Mouse (Mus musculus): ENCODE measurements around the gene Syt8. TPM values are rescaled to one million over a fixed set of nuclear protein-coding genes. Genes with fewer than 3 reads are reported as not detected.
A peak's percentile ranks its signal among the peaks of the same experiment; 100 is the strongest.

Gene Syt8
- polyA plus RNA-seq, 1 experiment from 2014 or later, result 0.35 TPM

- no peak for ATAC-seq (ENCODE audit: insufficient number of reproducible peaks, insufficient read depth, low FRiP score, low TSS enrichment)
- Histone ChIP-seq H3K4me1 (peaks cover 48% of the 10 kb centered on the region), H3K4me3 (no peak overlapping the region), H3K4me2 (replicated peaks) (no peak overlapping the region), H3K36me3 (no peaks in the 10 kb centered on the region), H3K27ac (peak overlapping the region; percentile 41; the same call in 1 of the 2 replicates), H3K9me3 (no peaks in the 10 kb centered on the region), H3K27me3 (no peaks in the 10 kb centered on the region), H3K9ac (no peak overlapping the region)
- 58% methylated on average over 2 of the region's 2 CpGs for WGBS
These were observed 43.9 kb downstream of the Syt8 start for GRCm38 (mm10) chr7:142478574-142478973.

DNA sequence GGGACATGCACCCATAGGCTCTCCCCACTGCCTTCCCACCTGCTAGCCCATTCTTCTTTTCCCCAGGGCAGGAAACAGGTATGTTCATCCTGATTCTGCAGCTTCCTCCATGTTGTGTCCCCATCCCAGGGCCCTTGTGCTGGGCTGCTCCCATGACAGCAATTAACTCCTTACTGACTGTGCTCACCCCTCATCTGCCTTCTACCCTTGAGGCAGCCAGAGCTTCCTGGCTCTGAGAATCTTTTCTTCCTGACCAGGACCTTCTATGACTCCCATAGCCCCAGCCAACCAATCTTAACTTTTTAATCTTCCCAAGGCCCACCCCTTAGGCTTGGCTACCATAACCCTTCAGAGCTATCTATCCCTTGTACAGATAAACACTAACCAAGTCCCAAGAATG, 44.7 kb downstream of the Syt8 start:
- H3K4me3 ChIP-seq, result no peak overlapping the region
- peak overlapping the region; percentile 41; the same call in 1 of the 2 replicates for H3K27ac ChIP-seq
- no peak overlapping the region for H3K4me2 ChIP-seq (replicated peaks)
- no peak for ATAC-seq (ENCODE audit: insufficient number of reproducible peaks, insufficient read depth, low FRiP score, low TSS enrichment)
- peaks cover 55% of the 10 kb centered on the region for H3K4me1 ChIP-seq
- H3K36me3 ChIP-seq, result no peaks in the 10 kb centered on the region
- no peaks in the 10 kb centered on the region for H3K9me3 ChIP-seq
- no peaks in the 10 kb centered on the region for H3K27me3 ChIP-seq
- no peak overlapping the region for H3K9ac ChIP-seq

DNA sequence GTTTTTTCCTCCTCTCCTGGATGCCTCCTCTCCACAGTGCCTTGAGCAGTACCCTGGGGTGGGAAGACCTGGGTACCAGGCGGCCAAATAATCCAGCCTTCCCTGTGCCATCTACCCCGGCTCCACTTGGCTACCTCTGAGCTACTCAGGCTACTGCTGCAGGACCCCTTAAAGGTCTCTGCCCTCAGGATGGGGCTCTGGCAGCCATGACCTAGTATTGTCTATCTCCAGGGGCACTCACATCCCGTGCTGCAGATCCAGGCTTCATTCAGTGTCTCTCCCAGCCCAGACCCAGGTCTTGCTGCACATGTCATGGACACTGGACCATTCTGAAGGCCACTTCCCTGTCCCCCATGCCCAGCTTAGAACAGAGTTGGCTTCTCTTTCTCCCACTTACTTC, 45.2 kb downstream of the Syt8 start:
- Histone ChIP-seq H3K4me3 (no peak overlapping the region), H3K27me3 (no peaks in the 10 kb centered on the region), H3K36me3 (peaks cover 2% of the 10 kb centered on the region; the same call in 1 of the 2 replicates), H3K4me1 (peaks cover 57% of the 10 kb centered on the region), H3K9ac (no peak overlapping the region), H3K9me3 (no peaks in the 10 kb centered on the region), H3K4me2 (replicated peaks) (no peak overlapping the region), H3K27ac (peak overlapping the region; percentile 96)
- ATAC-seq (ENCODE audit: insufficient number of reproducible peaks, insufficient read depth, low FRiP score, low TSS enrichment), result no peak
- 89% methylated on average over 3 of the region's 3 CpGs for WGBS

- no peak overlapping the region for H3K9ac ChIP-seq
- peaks cover 53% of the 10 kb centered on the region for H3K4me1 ChIP-seq
- peaks cover 7% of the 10 kb centered on the region; the same call in 1 of the 2 replicates for H3K36me3 ChIP-seq
- H3K9me3 ChIP-seq, result no peaks in the 10 kb centered on the region
- ATAC-seq (ENCODE audit: insufficient number of reproducible peaks, insufficient read depth, low FRiP score, low TSS enrichment), result no peak
- H3K4me2 ChIP-seq (replicated peaks), result no peak overlapping the region
- H3K27ac ChIP-seq, result peak overlapping the region; percentile 96
- H3K4me3 ChIP-seq, result no peak overlapping the region
- WGBS, result 99% methylated on average over 3 of the region's 3 CpGs
- H3K27me3 ChIP-seq, result no peaks in the 10 kb centered on the region
These were observed 46.0 kb downstream of the Syt8 start for GRCm38 (mm10) chr7:142480661-142481060.

- H3K27ac ChIP-seq, result peak overlapping the region; percentile 96
- H3K4me1 ChIP-seq, result peaks cover 55% of the 10 kb centered on the region
- H3K9me3 ChIP-seq, result no peaks in the 10 kb centered on the region
- peaks cover 9% of the 10 kb centered on the region; the same call in 1 of the 2 replicates for H3K36me3 ChIP-seq
- H3K4me2 ChIP-seq (replicated peaks), result peak overlapping the region; percentile 40
- ATAC-seq (ENCODE audit: insufficient number of reproducible peaks, insufficient read depth, low FRiP score, low TSS enrichment), result no peak
- no peaks in the 10 kb centered on the region for H3K27me3 ChIP-seq
- peak overlapping the region; percentile 9; the same call in 1 of the 2 replicates for H3K4me3 ChIP-seq
- 12% methylated on average over 5 of the region's 5 CpGs for WGBS
- peak overlapping the region; percentile 22; the same call in 1 of the 2 replicates for H3K9ac ChIP-seq
These were observed 46.5 kb downstream of the Syt8 start for GRCm38 (mm10) chr7:142481186-142481567.

- Histone ChIP-seq H3K9me3 (no peaks in the 10 kb centered on the region), H3K4me1 (peaks cover 61% of the 10 kb centered on the region), H3K36me3 (peaks cover 9% of the 10 kb centered on the region; the same call in 1 of the 2 replicates), H3K27me3 (no peaks in the 10 kb centered on the region), H3K27ac (peak overlapping the region; percentile 96), H3K9ac (peak overlapping the region; percentile 22), H3K4me2 (replicated peaks) (peak overlapping the region; percentile 40), H3K4me3 (peak overlapping the region; percentile 9)
- ATAC-seq (ENCODE audit: insufficient number of reproducible peaks, insufficient read depth, low FRiP score, low TSS enrichment), result peak; percentile 83
- 1% methylated on average over 21 of the region's 22 CpGs for WGBS
These were observed 47.1 kb downstream of the Syt8 start for GRCm38 (mm10) chr7:142481568-142482255.

DNA sequence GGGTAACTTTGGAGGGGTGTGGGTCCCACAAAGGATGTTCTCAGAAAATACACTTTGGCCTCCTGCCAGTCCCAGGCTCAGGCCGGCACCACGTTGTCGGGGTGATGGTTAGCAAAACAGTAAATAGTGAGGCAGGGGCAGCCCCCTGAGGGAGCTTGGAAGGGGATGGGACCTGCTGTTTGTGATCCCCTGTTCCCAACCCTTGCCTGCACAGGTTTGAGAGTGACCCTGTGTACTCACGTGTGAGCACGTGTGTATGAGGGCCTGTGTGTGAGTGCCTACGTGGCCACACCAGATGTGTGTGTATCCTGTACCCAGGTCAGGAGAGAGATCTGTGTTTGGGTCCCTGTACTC, 47.6 kb downstream of the Syt8 start:
- no peak for ATAC-seq (ENCODE audit: insufficient number of reproducible peaks, insufficient read depth, low FRiP score, low TSS enrichment)
- Histone ChIP-seq H3K9me3 (no peaks in the 10 kb centered on the region), H3K4me3 (0 out of 2 replicates have a peak overlapping the region, but pooled peaks have one; percentile 9), H3K9ac (peak overlapping the region; percentile 22; the same call in 1 of the 2 replicates), H3K4me1 (peaks cover 66% of the 10 kb centered on the region), H3K27ac (peak overlapping the region; percentile 96), H3K36me3 (peaks cover 9% of the 10 kb centered on the region; the same call in 1 of the 2 replicates), H3K27me3 (no peaks in the 10 kb centered on the region), H3K4me2 (replicated peaks) (peak overlapping the region; percentile 40)
- WGBS, result 7% methylated on average over 6 of the region's 6 CpGs

GRCm38 (mm10) chr7:142483136-142483535, 48.5 kb downstream of the Syt8 start:
- no peak overlapping the region; the same call in 1 of the 2 replicates for H3K9ac ChIP-seq
- H3K4me1 ChIP-seq, result peaks cover 75% of the 10 kb centered on the region
- peak; percentile 38 for ATAC-seq (ENCODE audit: insufficient number of reproducible peaks, insufficient read depth, low FRiP score, low TSS enrichment)
- H3K36me3 ChIP-seq, result peaks cover 9% of the 10 kb centered on the region; the same call in 1 of the 2 replicates
- H3K4me3 ChIP-seq, result no peak overlapping the region
- H3K27me3 ChIP-seq, result no peaks in the 10 kb centered on the region
- H3K27ac ChIP-seq, result peak overlapping the region; percentile 96
- 18% methylated on average over 11 of the region's 11 CpGs for WGBS
- H3K9me3 ChIP-seq, result no peaks in the 10 kb centered on the region
- no peak overlapping the region for H3K4me2 ChIP-seq (replicated peaks)

DNA sequence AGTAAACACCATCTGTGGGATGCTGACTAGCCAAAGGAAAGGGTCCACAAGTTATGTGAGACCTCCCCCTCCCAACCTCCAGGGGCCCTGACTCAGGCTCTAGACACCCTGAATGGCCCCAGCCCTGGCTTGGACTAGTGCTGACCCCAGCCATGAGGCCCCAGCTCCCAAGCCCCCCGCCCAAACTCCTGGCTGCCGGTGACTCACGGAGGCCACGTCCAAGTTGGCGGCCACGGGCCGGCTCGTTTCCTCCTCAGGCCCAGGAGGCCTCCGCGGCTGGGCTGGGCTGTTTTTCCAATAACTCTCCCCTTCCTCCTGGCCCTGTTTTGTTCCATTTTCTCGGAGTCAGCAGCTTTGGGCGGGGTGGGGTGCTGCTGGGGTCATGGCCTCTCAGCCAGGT, 50.1 kb downstream of the Syt8 start:
- peaks cover 79% of the 10 kb centered on the region for H3K4me1 ChIP-seq
- 76% methylated on average over 12 of the region's 12 CpGs for WGBS
- H3K4me3 ChIP-seq, result no peak overlapping the region
- no peaks in the 10 kb centered on the region for H3K27me3 ChIP-seq
- no peaks in the 10 kb centered on the region for H3K9me3 ChIP-seq
- H3K4me2 ChIP-seq (replicated peaks), result no peak overlapping the region
- H3K27ac ChIP-seq, result peak overlapping the region; percentile 96
- H3K36me3 ChIP-seq, result peaks cover 11% of the 10 kb centered on the region
- no peak overlapping the region for H3K9ac ChIP-seq
- no peak for ATAC-seq (ENCODE audit: insufficient number of reproducible peaks, insufficient read depth, low FRiP score, low TSS enrichment)

GRCm38 (mm10) chr7:142486751-142487162, 52.1 kb downstream of the Syt8 start:
- H3K4me1 ChIP-seq, result peaks cover 61% of the 10 kb centered on the region
- no peak overlapping the region for H3K4me2 ChIP-seq (replicated peaks)
- ATAC-seq (ENCODE audit: insufficient number of reproducible peaks, insufficient read depth, low FRiP score, low TSS enrichment), result peak; percentile 4; the same call in 1 of the 2 replicates

GRCm38 (mm10) chr7:142487341-142487859, 52.8 kb downstream of the Syt8 start:
- Histone ChIP-seq H3K4me1 (peaks cover 54% of the 10 kb centered on the region), H3K9ac (no peak overlapping the region; the same call in 1 of the 2 replicates), H3K27ac (peak overlapping the region; percentile 96), H3K9me3 (no peaks in the 10 kb centered on the region), H3K36me3 (peaks cover 24% of the 10 kb centered on the region), H3K4me2 (replicated peaks) (0 out of 2 replicates have a peak overlapping the region, but pooled peaks have one; percentile 0), H3K27me3 (no peaks in the 10 kb centered on the region), H3K4me3 (no peak overlapping the region)
- ATAC-seq (ENCODE audit: insufficient number of reproducible peaks, insufficient read depth, low FRiP score, low TSS enrichment), result peak; percentile 54
- 22% methylated on average over 9 of the region's 9 CpGs for WGBS

More at GRCm38 (mm10) chr7:142486751-142487162, 52.1 kb downstream of the Syt8 start:
- Histone ChIP-seq H3K36me3 (peaks cover 22% of the 10 kb centered on the region), H3K9ac (peak overlapping the region; percentile 37; the same call in 1 of the 2 replicates), H3K4me3 (no peak overlapping the region), H3K27me3 (no peaks in the 10 kb centered on the region), H3K27ac (peak overlapping the region; percentile 96), H3K9me3 (no peaks in the 10 kb centered on the region)
- WGBS, result 38% methylated on average over 8 of the region's 8 CpGs

DNA sequence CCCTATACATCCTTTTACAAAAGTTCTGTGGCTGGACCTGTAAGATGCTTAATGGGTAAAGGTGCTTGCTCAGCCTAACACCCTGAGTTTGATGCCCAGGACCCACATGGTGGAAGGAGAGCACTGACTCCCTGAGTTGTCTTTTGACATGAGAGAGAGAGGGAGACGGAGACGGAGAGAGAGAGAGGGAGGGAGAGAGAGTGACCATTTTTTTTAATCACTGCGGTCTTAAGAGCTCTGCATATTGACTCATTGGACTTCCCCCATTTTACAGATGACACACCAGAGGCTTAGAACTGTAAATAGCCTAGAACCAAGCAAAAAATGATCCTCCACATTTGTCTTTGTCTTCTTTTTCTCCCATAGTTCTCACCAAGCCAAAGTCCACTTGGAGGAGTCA, 53.4 kb downstream of the Syt8 start:
- Histone ChIP-seq H3K4me2 (replicated peaks) (no peak overlapping the region), H3K27ac (peak overlapping the region; percentile 96), H3K4me1 (peaks cover 48% of the 10 kb centered on the region), H3K9ac (no peak overlapping the region; the same call in 1 of the 2 replicates), H3K27me3 (no peaks in the 10 kb centered on the region), H3K36me3 (peaks cover 24% of the 10 kb centered on the region), H3K4me3 (no peak overlapping the region), H3K9me3 (no peaks in the 10 kb centered on the region)
- no peak for ATAC-seq (ENCODE audit: insufficient number of reproducible peaks, insufficient read depth, low FRiP score, low TSS enrichment)
- 77% methylated on average over 3 of the region's 3 CpGs for WGBS
